Mouse (Mus musculus): ENCODE measurements around the gene Zbtb34. TPM values are rescaled to one million over a fixed set of nuclear protein-coding genes. Genes with fewer than 3 reads are reported as not detected.

Zbtb34 gene
- polyA plus RNA-seq (2021): 4.8 TPM

- ChIA-PET CTCF (no interaction called here), POLR2A (interaction anchor here (0.8 to 1.3 kb wide), 3 partner anchors 9 to 71 kb away, joined by 3 to 6 read pairs (median 4); no protein-coding TSS in a partner anchor)
- in situ Hi-C loops (cut with MboI; ENCODE audit: low pct_unique_long_range_greater_than_20kb): no loop called here
These were observed at the start of gene Zbtb34 for GRCm38 (mm10) chr2:33430771-33431699. Gene Zbtb34, minus strand, starts transcription at chr2:33431324.

GRCm38 (mm10) chr2:33477961-33478755, 47.0 kb upstream of the Zbtb34 start:
- in situ Hi-C loops (cut with MboI; ENCODE audit: low pct_unique_long_range_greater_than_20kb): no loop called here
- DNase-seq (ENCODE audit: low read depth, low spot score) (no peak), ATAC-seq (no peak)
- POLR2A ChIA-PET: interaction anchor here (0.6 kb wide), 1 partner anchor 22 kb away, joined by 6 read pairs; no protein-coding TSS in a partner anchor
- peaks cover 4% of the 10 kb centered on the region for H3K27me3 ChIP-seq
- CTCF ChIA-PET: no interaction called here
- TF ChIP-seq CTCF (IDR thresholded peaks at IDR 0.05): no peak

More at GRCm38 (mm10) chr2:33430771-33431699, at the start of gene Zbtb34:
- ATAC-seq (peak; percentile 56), DNase-seq (ENCODE audit: low read depth, low spot score) (no peak)
- H3K27me3 ChIP-seq: no peaks in the 10 kb centered on the region
- peak; percentile 99 for TF ChIP-seq CTCF (IDR thresholded peaks at IDR 0.05)

- ChIA-PET CTCF (interaction anchor here (1.6 kb wide), 1 partner anchor 11 kb away, joined by 5 read pairs; no protein-coding TSS in a partner anchor), POLR2A (no interaction called here)
- ATAC-seq (no peak), DNase-seq (ENCODE audit: low read depth, low spot score) (no peak)
- TF ChIP-seq CTCF (IDR thresholded peaks at IDR 0.05): no peak
- in situ Hi-C loops (cut with MboI; ENCODE audit: low pct_unique_long_range_greater_than_20kb): no loop called here
- H3K27me3 ChIP-seq: peaks cover 11% of the 10 kb centered on the region
These were observed 44.8 kb upstream of the Zbtb34 start for GRCm38 (mm10) chr2:33475961-33476360.

GRCm38 (mm10) chr2:33468466-33469097, 37.5 kb upstream of the Zbtb34 start, which contains the start of gene Zbtb43:
Gene Zbtb43, minus strand, starts transcription at chr2:33468559.
- TF ChIP-seq CTCF (IDR thresholded peaks at IDR 0.05): no peak
- CTCF ChIA-PET: interaction anchor here (0.8 kb wide), 1 partner anchor 91 kb away, joined by 3 read pairs; no protein-coding TSS in a partner anchor
- peaks cover 11% of the 10 kb centered on the region for H3K27me3 ChIP-seq

GRCm38 (mm10) chr2:33467546-33468465, 36.7 kb upstream of the Zbtb34 start:
- in situ Hi-C loops (cut with MboI; ENCODE audit: low pct_unique_long_range_greater_than_20kb): no loop called here
- POLR2A ChIA-PET: interaction anchor here (0.8 to 1.4 kb wide), 4 partner anchors 8 to 19 kb away, joined by 3 to 6 read pairs (median 5); no protein-coding TSS in a partner anchor
- TF ChIP-seq CTCF (IDR thresholded peaks at IDR 0.05): no peak
- CTCF ChIA-PET: no interaction called here
- ATAC-seq (peak; percentile 38), DNase-seq (ENCODE audit: low read depth, low spot score) (no peak)
- peaks cover 4% of the 10 kb centered on the region for H3K27me3 ChIP-seq

More at GRCm38 (mm10) chr2:33468466-33469097, 37.5 kb upstream of the Zbtb34 start, which contains the start of gene Zbtb43:
- in situ Hi-C loops (cut with MboI; ENCODE audit: low pct_unique_long_range_greater_than_20kb): no loop called here
- POLR2A ChIA-PET: interaction anchor here (1.0 to 1.4 kb wide), 2 partner anchors 9 to 20 kb away, joined by 3 to 5 read pairs; no protein-coding TSS in a partner anchor
- DNase-seq (ENCODE audit: low read depth, low spot score) (peak; percentile 71), ATAC-seq (peak; percentile 3)

- POLR2A ChIA-PET: no interaction called here
- H3K27me3 ChIP-seq: no peaks in the 10 kb centered on the region
- DNase-seq (ENCODE audit: low read depth, low spot score) (peak; percentile 75), ATAC-seq (peak; percentile 64)
- CTCF ChIA-PET: no interaction called here
- in situ Hi-C loops (cut with MboI; ENCODE audit: low pct_unique_long_range_greater_than_20kb): no loop called here
- TF ChIP-seq CTCF (IDR thresholded peaks at IDR 0.05): no peak
These were observed 34.8 kb upstream of the Zbtb34 start for GRCm38 (mm10) chr2:33465966-33466365.

- TF ChIP-seq CTCF (IDR thresholded peaks at IDR 0.05): no peak
- ATAC-seq (no peak), DNase-seq (ENCODE audit: low read depth, low spot score) (no peak)
- H3K27me3 ChIP-seq: no peaks in the 10 kb centered on the region
- in situ Hi-C loops (cut with MboI; ENCODE audit: low pct_unique_long_range_greater_than_20kb): no loop called here
- ChIA-PET POLR2A (interaction anchor here (0.9 kb wide), 1 partner anchor 12 kb away, joined by 3 read pairs; no protein-coding TSS in a partner anchor), CTCF (no interaction called here)
These were observed 34.1 kb upstream of the Zbtb34 start for GRCm38 (mm10) chr2:33465215-33465614.

GRCm38 (mm10) chr2:33462066-33462465, 30.9 kb upstream of the Zbtb34 start:
- ATAC-seq (no peak), DNase-seq (ENCODE audit: low read depth, low spot score) (no peak)
- TF ChIP-seq CTCF (IDR thresholded peaks at IDR 0.05): no peak
- ChIA-PET POLR2A (no interaction called here), CTCF (no interaction called here)
- no peaks in the 10 kb centered on the region for H3K27me3 ChIP-seq
- in situ Hi-C loops (cut with MboI; ENCODE audit: low pct_unique_long_range_greater_than_20kb): no loop called here

GRCm38 (mm10) chr2:33461066-33461465, 29.9 kb upstream of the Zbtb34 start:
- ChIA-PET POLR2A (no interaction called here), CTCF (no interaction called here)
- DNase-seq (ENCODE audit: low read depth, low spot score) (no peak), ATAC-seq (no peak)
- in situ Hi-C loops (cut with MboI; ENCODE audit: low pct_unique_long_range_greater_than_20kb): no loop called here
- H3K27me3 ChIP-seq: no peaks in the 10 kb centered on the region
- TF ChIP-seq CTCF (IDR thresholded peaks at IDR 0.05): no peak
